8 mouse cellular contexts compared by ENCODE assay signal in the genomic region with DNA sequence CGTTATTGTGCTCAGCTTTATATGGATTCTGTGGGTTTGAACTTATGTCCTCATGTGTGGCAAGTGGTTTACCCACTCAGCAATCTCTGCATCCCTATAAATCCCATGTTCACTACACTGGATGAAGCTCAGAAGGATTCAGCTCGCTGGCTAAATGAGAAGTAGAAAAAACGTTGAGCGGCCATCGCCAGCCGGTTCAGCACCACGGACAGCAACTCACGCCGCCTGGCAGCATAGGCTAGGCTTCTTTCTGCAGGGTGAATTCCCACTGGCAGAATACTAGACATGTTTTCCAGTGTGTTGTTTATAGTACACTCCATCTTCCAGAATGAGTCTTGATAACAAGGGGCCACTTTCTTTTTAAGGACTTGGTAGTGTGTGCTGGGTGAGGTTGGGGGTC.
A peak's percentile ranks its signal among the peaks of the same experiment; 100 is the strongest.
DNase-seq lines count a peak whose midpoint lies in the region; ATAC-seq and TF ChIP-seq lines count a peak whose summit lies in the region.
"Had no signal": no experiment of that assay in that cellular context is flagged by ENCODE, and none has a peak within 500 bp of the region (broad histone marks: within the 10 kb centered on the region; RNA-seq: fewer than 3 reads in every experiment).

No protein-coding gene starts in this region.

- H3K27me3 ChIP-seq in liver, embryonic 12.5 days (replicated peaks), result no peaks in the 10 kb centered on the region
- no peaks in the 10 kb centered on the region for H3K27me3 ChIP-seq in lung, postnatal 0 days (replicated peaks; ENCODE audit: insufficient read depth, low read length)
- no peaks in the 10 kb centered on the region for H3K27me3 ChIP-seq in intestine, postnatal 0 days (replicated peaks; ENCODE audit: control insufficient read depth, insufficient read depth, low read length)

- peak; percentile 45 for DNase-seq in liver
- peak; percentile 23 for DNase-seq in adrenal gland, adult 2 months
- peak; percentile 75 for DNase-seq in embryo, embryonic 9.5 days (ENCODE audit: extremely low spot score)
- DNase-seq in lung, postnatal 0 days (ENCODE audit: low spot score), result peak; percentile 64

- no peaks in the 10 kb centered on the region for H3K36me3 ChIP-seq in liver, embryonic 12.5 days
- no peaks in the 10 kb centered on the region for H3K36me3 ChIP-seq in lung, postnatal 0 days (ENCODE audit: insufficient read depth, low read length)
- H3K36me3 ChIP-seq in intestine, postnatal 0 days (ENCODE audit: control insufficient read depth, insufficient read depth), result no peaks in the 10 kb centered on the region
- H3K36me3 ChIP-seq: limb, embryonic 12.5 days had no signal

- no peaks in the 10 kb centered on the region for H3K9me3 ChIP-seq in liver, embryonic 12.5 days (replicated peaks)
- no peaks in the 10 kb centered on the region for H3K9me3 ChIP-seq in lung, postnatal 0 days (ENCODE audit: low read length)
- no peaks in the 10 kb centered on the region for H3K9me3 ChIP-seq in intestine, postnatal 0 days (ENCODE audit: control insufficient read depth)
- H3K9me3 ChIP-seq: limb, embryonic 12.5 days had no signal

- TF ChIP-seq CTCF in lung, postnatal 0 days (IDR thresholded peaks at IDR 0.05), result no peak
- TF ChIP-seq CTCF in intestine, postnatal 0 days (IDR thresholded peaks at IDR 0.05; ENCODE audit: low read depth), result no peak

- H3K27ac ChIP-seq in liver, embryonic 12.5 days, result no peak overlapping the region
- no peak overlapping the region for H3K27ac ChIP-seq in lung, postnatal 0 days (ENCODE audit: low read length)
- H3K27ac ChIP-seq in intestine, postnatal 0 days (ENCODE audit: low read depth, low read length), result no peak overlapping the region
- H3K27ac ChIP-seq: limb, embryonic 12.5 days had no signal

- no peak overlapping the region for H3K9ac ChIP-seq in liver, embryonic 12.5 days
- H3K9ac ChIP-seq in lung, postnatal 0 days (replicated peaks; ENCODE audit: low read depth), result no peak overlapping the region
- no peak overlapping the region for H3K9ac ChIP-seq in intestine, postnatal 0 days (ENCODE audit: low read depth, low read length)
- H3K9ac ChIP-seq: limb, embryonic 12.5 days had no signal

- H3K4me1 ChIP-seq in liver, embryonic 12.5 days, result no peaks in the 10 kb centered on the region
- no peaks in the 10 kb centered on the region for H3K4me1 ChIP-seq in lung, postnatal 0 days (ENCODE audit: insufficient read depth, low read depth, low read length)
- no peaks in the 10 kb centered on the region for H3K4me1 ChIP-seq in intestine, postnatal 0 days (replicated peaks; ENCODE audit: control insufficient read depth, insufficient read depth, low read length)
- H3K4me1 ChIP-seq: limb, embryonic 12.5 days had no signal

- TF ChIP-seq EP300 in lung, postnatal 0 days (IDR thresholded peaks at IDR 0.05), result no peak

- H3K4me3 ChIP-seq in liver, embryonic 12.5 days, result no peak overlapping the region
- H3K4me3 ChIP-seq in lung, postnatal 0 days (ENCODE audit: low read depth, low read length), result no peak overlapping the region
- no peak overlapping the region for H3K4me3 ChIP-seq in intestine, postnatal 0 days (ENCODE audit: low read depth, low read length)
- H3K4me3 ChIP-seq: limb, embryonic 12.5 days had no signal

- no peak overlapping the region for H3K4me2 ChIP-seq in liver, embryonic 12.5 days
- H3K4me2 ChIP-seq in lung, postnatal 0 days (replicated peaks; ENCODE audit: low read depth, low read length), result no peak overlapping the region
- no peak overlapping the region for H3K4me2 ChIP-seq in intestine, postnatal 0 days (replicated peaks; ENCODE audit: low read depth)
- H3K4me2 ChIP-seq: limb, embryonic 12.5 days had no signal

- ATAC-seq in liver, embryonic 12.5 days, result no peak
- no peak for ATAC-seq in lung, postnatal 0 days
- ATAC-seq in intestine, postnatal 0 days, result no peak
- ATAC-seq in megakaryocyte-erythroid progenitor cell, adult 5-6 weeks (replicated peaks; ENCODE audit: low FRiP score, low TSS enrichment, poor library complexity, severe bottlenecking), result no peak

- 7% methylated on average over 9 of the region's 9 CpGs for WGBS in liver, embryonic 12.5 days (ENCODE audit: insufficient replicate concordance)
- WGBS in lung, postnatal 0 days, result 3% methylated on average over 9 of the region's 9 CpGs
- 7% methylated on average over 9 of the region's 9 CpGs for WGBS in intestine, postnatal 0 days

Comparison
In these comparisons a context has a peak if more than half of its experiments do, and no peak if none do; other contexts are left out.
1. DNase-seq: peak in every context shown above with its lines; median percentile 75 in embryo, embryonic 9.5 days; 64 in lung, postnatal 0 days; 45 in liver; 23 in adrenal gland, adult 2 months.